Mouse (Mus musculus): Measurements from ENCODE around the gene Cdc42. TPM values are rescaled to one million over a fixed set of nuclear protein-coding genes. Genes with fewer than 3 reads are reported as not detected.

The Cdc42 gene
- total RNA-seq, 2 experiments from 2014 or later = 156 to 160 TPM

DNA sequence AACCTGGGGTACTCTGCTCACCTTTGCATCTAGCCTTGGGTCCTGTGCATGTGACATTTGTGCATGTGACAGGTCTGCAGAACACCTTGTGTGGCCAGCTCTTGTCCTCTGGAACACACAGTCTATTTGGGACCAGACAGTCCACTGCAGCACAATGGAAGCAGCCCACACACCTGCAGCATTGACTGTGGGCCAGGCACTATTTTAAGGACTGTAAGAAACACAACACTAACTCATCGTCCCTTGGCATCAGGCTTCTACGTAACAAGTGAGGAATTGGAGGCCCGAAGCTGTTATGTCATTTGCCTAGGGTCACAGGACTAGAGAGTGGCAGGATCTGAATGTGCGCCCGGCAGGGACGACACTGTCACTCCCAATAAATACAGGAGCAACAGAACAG, 67.8 kb downstream of the Cdc42 start:
- intact Hi-C loops (cut with DNase I) = loop anchor here (5.0 kb wide), 1 partner anchor 212 kb away; no protein-coding TSS in a partner anchor
- DNase-seq = no peak

DNA sequence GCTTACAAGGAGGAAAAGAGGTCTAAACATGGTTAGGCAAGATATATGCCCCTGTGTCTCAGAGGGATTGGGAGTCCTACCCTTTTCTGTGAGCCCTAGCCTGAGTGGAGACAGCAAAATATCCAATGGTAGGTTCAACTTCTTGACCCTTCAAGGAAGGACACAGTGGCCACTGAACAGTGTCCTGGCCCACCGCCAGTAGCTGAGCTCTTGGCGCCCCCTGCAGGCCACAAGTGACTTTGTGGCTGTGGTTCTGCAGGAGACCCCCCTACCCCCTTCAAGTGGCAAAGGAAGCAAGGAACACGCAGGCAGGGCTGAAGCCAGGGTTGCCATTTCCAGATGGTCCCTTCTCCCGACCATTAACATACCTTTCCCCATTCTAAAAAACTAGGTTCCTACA, 69.7 kb downstream of the Cdc42 start:
- intact Hi-C loops (cut with DNase I) = loop anchor here (5.0 kb wide), 1 partner anchor 211 kb away; no protein-coding TSS in a partner anchor
- DNase-seq = peak; percentile 49 to 72

DNA sequence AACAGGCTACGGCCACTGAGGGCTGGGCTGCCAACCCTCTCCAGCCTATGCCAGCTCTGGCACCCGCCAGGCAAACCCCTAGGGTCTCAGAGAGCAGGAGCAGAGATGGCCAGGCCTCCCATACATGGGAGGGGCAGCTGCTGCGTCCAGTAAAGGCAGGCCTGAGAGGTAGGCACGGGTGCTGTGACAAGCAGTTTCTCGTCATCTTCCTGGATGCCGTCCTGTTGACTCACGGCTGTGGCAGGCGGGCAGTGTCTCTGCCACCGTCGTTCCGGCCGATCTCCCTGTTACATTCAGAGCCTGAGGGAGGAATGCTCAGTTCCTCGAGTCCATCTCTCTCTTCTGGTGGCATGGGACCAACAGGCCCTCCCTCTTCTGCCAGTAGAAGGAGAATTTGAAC, 70.3 kb downstream of the Cdc42 start:
- intact Hi-C loops (cut with DNase I) = loop anchor here (5.0 kb wide), 1 partner anchor 210 kb away; no protein-coding TSS in a partner anchor
- DNase-seq = no peak

GRCm38 (mm10) chr4:137286662-137286953, 70.9 kb downstream of the Cdc42 start:
- intact Hi-C loops (cut with DNase I) = loop anchor here (1.0 to 5.0 kb wide), 2 partner anchors 120 to 209 kb away; no protein-coding TSS in a partner anchor
- no peak for DNase-seq

DNA sequence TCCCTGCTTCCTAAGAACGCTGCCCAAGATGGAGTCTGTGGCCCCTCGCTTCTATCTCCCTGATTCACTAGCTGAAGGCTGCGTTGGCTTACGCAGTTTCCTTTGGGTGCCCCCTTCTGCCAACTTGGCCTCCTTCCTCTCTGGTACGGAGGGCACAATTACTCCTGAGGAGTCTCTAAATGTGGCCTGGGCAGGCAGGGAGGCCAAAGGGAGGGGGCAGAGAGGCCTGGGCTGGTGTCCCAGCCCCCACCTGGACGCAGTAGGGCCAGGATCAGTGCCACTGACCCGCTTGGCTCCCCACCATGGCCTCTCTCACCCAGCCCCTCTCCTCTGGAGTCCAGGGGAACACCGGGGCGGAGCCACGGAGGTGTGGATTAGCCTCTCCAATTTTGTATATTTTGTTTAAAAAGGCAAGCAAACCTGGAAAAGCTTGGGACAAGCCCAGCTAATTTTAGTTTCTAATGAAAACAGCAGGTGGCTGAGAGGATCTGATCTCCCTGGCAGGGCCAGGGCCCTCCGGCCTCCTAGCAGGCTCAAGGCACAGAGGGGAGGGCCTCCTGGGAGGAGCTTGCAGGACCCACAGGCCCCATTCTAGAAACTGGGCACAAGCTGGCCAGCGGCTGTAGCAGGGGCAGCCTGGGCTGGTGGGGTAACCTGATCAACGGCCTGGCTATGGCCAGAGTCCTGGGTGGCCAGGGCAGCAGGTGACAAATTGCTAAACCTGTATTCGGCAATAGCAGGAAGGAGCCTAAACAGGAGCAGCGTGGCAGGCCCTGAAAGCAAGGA, 71.5 kb downstream of the Cdc42 start:
- no peak for DNase-seq
- intact Hi-C loops (cut with DNase I) = loop anchor here (1.0 to 5.0 kb wide), 2 partner anchors 120 to 209 kb away; no protein-coding TSS in a partner anchor

- intact Hi-C loops (cut with DNase I) = no loop called here
- no peak for DNase-seq
These were observed 74.2 kb downstream of the Cdc42 start for GRCm38 (mm10) chr4:137283407-137283732.

DNA sequence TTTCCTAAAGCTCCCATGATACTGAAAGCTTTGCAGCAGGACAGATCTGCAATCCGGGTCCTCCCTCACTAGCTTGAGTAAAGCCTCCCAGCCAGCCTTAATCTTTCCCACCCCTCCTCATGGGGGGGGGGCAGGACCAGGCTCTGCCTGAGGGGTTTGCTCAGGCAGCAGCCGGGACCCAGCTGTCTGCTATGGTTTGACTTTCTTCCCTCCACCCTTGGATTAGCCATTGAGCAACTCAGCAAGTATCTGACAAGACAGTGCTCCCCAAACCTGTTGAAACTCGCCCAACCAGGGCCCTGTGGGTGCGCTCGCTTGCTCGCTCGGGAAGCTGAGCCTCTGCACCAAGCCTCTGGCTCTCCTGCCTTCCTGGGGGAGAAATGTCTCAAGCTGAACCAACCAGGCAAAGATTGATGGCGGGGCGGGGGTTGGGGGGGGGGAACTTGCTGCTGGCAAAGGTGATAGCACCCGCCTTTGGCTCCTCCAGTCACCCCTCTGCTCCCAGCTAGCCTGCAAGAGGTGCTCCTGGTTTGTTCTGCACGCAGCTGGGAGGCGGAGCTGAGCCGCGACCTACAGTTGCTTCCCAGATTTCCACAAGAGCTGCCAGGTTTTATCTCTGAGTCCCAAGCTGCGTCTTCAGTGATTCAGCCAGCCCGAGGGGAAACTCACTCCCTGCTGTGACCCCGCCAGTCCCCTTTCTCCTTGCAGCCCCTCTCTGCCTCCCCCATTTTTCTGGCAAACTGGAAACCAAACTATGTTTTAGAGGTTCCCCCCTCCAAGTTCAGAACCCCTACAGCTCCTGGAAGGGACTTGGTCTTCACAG, 74.7 kb downstream of the Cdc42 start:
- intact Hi-C loops (cut with DNase I) = no loop called here
- no peak for DNase-seq

DNA sequence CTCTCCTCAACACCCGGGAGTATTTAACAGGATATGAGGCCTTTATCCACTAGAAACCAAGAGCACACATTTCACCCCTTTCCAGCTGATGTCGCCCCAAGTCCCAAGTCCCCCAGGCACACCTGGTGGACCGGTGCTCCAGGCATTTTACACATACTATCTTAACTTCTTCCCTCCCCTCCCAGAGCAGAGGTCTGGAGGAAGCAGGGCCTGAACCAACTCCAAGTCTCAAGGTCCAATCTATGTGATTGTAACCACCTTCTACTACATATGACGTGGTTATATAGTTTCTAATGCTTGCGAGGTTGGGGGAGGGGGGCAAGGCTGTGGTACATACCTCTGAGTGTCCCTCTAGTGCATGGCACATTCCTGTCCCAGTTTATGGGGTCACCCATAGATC, 75.4 kb downstream of the Cdc42 start:
- intact Hi-C loops (cut with DNase I) = no loop called here
- DNase-seq = no peak

GRCm38 (mm10) chr4:137281273-137281672, 76.2 kb downstream of the Cdc42 start:
- no peak for DNase-seq
- intact Hi-C loops (cut with DNase I) = no loop called here

GRCm38 (mm10) chr4:137279346-137279745, 78.2 kb downstream of the Cdc42 start:
- no peak for DNase-seq
- intact Hi-C loops (cut with DNase I) = no loop called here

DNA sequence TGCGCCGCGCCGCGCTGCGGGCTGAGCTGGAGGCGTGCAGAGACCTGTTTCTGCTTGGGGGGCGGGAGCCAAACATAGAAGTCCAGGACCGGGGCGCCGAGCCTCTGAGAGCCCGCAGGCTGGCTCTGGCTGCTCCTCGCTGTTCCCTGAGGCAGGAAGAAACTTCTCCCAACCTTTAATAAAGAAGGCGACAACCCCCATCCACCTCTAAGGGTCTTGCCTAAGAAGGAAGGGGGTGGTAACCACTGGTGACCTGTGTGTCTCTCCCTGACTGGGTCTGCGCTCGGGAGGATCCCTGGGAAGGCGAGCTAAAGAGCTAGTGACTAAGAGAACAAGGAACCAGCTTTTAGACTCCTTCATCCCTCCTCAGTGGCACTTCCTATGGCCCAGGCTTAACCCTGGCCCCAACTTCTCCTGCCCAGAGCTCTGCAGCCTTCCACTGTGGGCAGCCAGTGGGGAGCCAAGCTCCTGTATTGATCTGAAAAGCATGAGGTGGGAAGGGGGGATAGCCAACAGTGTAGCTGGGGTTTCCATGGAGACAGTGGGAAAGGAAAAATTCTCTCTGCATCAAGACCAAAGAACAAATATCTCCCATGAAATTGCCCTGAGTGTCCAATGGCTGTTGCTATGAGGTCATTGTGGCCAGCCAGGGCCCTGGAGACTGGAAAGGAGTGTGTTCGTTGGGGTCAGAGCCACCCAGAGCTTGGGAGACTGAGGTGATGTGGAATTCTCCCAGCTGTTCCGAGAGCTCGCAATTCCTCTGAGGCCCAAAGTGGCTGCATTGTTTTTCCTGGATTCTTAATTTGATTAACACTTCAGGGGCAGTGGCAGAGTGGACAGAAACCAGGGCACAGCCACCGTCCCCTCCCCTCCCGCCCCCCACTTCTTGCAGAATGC, 79.1 kb downstream of the Cdc42 start:
- DNase-seq = no peak
- intact Hi-C loops (cut with DNase I) = no loop called here

- intact Hi-C loops (cut with DNase I) = no loop called here
- no peak for DNase-seq
These were observed 79.8 kb downstream of the Cdc42 start for GRCm38 (mm10) chr4:137277600-137278143.

DNA sequence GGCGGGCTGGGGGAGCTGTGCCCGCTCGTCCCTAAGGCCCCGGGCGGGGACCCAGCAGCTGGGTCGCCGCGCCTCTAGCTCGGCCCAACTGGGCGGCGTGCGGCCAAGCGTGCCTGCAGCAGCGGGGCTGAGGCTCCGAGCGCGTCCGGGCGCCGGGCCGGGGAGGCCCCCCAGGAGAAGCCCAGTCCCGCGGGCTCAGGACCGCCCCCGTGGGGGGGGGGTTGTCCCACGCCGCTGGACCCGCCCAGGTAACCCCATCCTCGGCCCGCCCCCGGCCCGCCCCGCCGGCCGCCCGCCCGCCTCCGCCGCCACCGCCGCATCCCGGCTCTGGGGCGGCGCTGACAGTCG, 80.4 kb downstream of the Cdc42 start, which contains the start of gene Wnt4:
Gene Wnt4 (plus strand): TSS at position 324 of the 348 bp plus-strand sequence.
- DNase-seq = peak; percentile 46 to 59
- intact Hi-C loops (cut with DNase I) = no loop called here

- intact Hi-C loops (cut with DNase I) = no loop called here
- no peak for DNase-seq
These were observed 80.9 kb downstream of the Cdc42 start for GRCm38 (mm10) chr4:137276443-137277165.

DNA sequence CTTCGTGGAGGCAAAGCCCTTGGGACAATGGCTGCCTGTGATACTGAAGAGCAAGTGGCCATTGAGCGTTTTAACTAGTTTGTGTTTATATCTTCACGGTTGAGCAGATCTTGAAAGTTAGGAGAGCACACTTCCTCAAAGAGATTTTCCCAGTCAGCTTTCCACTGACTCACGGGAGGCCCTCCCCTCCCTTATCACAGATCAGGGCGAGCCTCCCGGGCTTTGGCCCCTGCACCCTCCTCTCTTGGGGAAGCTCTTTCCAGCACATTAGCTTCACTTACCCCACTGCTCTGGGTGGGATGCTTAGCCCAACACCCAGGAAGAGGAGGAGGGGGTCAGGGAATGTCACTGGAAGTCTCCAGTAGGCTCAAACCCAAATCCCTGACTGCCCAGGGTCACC, 83.2 kb downstream of the Cdc42 start:
- DNase-seq = no peak
- intact Hi-C loops (cut with DNase I) = no loop called here

GRCm38 (mm10) chr4:137271856-137272255, 85.7 kb downstream of the Cdc42 start:
- intact Hi-C loops (cut with DNase I) = no loop called here
- DNase-seq = peak; percentile 32 to 37
